Mouse (Mus musculus) liver, adult 2 months (tissue): ENCODE measurements at regions not wholly inside any gene's neighbourhood (a gene's known extent, or its start where the extent isn't known, plus 50 kb on each side); places are given as distances from the start of the nearest gene placed in this dataset.

Experiments
- CTCF ChIP-seq: fragments of 200-500 bp; IDR thresholded peaks from 2 replicates; pipeline ENCODE4 v1.5.1; 2011; ENCODE audit warnings: low read depth, low read length, control low read depth
- POLR2A ChIP-seq: fragments of 200-500 bp; IDR thresholded peaks from 2 replicates; pipeline ENCODE4 v1.6.1; 2011; ENCODE audit warnings: low read length, control low read depth; ENCODE audit not compliant: insufficient read depth; ENCODE audit errors: extremely low read depth

DNA sequence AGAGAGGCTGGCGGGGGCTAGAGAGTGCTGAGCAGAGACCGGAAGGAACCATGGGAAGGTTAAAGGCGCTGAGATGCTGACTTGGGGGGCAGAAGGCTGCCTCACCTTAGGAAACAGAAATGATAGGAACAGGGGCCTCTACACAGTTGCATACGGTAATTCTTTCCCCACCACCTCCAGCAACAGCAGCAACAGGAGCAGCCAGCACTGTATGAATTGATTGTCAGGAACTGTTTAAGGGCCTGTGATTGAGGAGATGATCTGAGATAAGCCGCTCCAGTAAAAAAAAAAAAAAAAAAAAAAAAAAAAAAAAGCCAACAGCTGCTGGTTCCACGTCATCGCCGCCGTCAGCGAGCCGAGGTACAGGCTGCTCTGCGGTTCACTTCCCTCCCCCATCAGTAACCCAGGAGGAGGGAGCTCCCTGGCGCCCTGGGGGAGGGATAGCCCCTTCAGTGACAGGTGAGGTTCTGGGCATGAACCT lies 151.3 kb upstream of the Rybp start:
- TF ChIP-seq CTCF, result no peak
- no peak for TF ChIP-seq POLR2A
